Mouse (Mus musculus): ENCODE data around the gene Igsf8.

- TF ChIP-seq CTCF (IDR thresholded peaks at IDR 0.05; ENCODE audit: control insufficient read depth, insufficient read depth, insufficient read length): no peak
- no peak for TF ChIP-seq USF1 (IDR thresholded peaks at IDR 0.05; ENCODE audit: low read depth)
- no peak for TF ChIP-seq CEBPB (IDR thresholded peaks at IDR 0.05; ENCODE audit: low read depth)
- no peak for TF ChIP-seq MAX (IDR thresholded peaks at IDR 0.05)
- TF ChIP-seq MYOG (IDR thresholded peaks at IDR 0.05; ENCODE audit: control insufficient read depth, extremely low read depth, insufficient read length): no peak
- TF ChIP-seq MYOD1 (IDR thresholded peaks at IDR 0.05; ENCODE audit: control insufficient read depth, insufficient read length, low read depth): no peak
- no peak for TF ChIP-seq FOSL1 (IDR thresholded peaks at IDR 0.05; ENCODE audit: insufficient read depth, low read length, poor library complexity, severe bottlenecking)
Observed at GRCm38 (mm10) chr1:172278328-172278727, 16.9 kb downstream of the Igsf8 start.

Data from C2C12 (cell line).